Mouse (Mus musculus): ENCODE measurements around the gene Gp2. TPM values are rescaled to one million over a fixed set of nuclear protein-coding genes. Genes with fewer than 3 reads are reported as not detected.

The Gp2 gene
- polyA plus RNA-seq (2012; rRNA removed), result not detected in 2 replicates

DNA sequence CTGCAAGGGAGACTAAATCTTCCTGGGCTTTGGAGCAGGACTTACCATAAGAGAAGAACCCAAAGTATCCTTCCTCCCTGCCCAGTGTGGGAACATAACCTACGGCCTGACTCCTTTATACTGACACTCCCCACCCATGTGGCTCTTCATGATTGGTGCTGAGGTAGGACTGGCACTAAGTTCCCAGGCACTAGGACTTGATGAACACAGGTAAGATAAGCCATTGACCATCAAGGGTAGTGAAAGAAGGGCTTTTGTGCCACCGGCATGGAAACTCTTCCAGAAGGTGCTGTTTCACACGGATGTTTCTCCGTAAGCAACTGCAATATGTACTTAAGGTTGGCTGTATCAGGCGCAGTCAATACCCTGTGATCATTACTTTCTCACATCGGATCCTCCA lies at the start of gene Gp2:
Gp2 (minus strand) TSS at position 101 of the 400 bp plus-strand sequence.

DNA sequence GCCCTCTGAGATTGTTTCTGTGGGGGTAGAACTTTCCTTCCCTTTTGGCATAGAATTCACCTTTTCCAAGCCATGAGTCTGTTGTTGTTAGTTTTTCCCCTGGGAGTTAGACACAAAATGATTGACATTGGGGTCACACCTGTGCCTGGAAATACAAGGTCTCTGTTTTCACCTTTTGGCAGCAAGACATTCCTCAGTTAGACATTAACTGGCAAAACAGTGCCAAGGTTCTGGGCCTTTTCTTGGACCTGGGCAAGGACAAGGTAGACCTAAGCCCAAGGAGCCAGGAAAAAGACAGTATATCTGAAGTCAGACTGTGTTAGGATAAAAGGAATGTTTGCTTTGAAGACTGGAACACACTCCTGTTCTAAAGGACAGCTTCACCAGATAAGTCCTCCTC lies 20.2 kb upstream of the Gp2 start, which contains the start of gene Umod:
Umod (minus strand) TSS at position 27 of the 400 bp plus-strand sequence.

Other genes with a start within 250 kb of the Gp2 start
- gene Umod, start 20.0 kb upstream of the Gp2 start, polyA plus RNA-seq (2012; rRNA removed), result not detected in 2 replicates
- gene Acsm5, start 60.2 kb upstream of the Gp2 start, polyA plus RNA-seq (2012; rRNA removed), result 0.03 and 0.05 TPM in 2 replicates
- 0.05 TPM in 1 of 2 replicates, not detected in the other for gene Pdilt, start 64.2 kb upstream of the Gp2 start, polyA plus RNA-seq (2012; rRNA removed)
- not detected in 2 replicates for gene Acsm2, start 95.1 kb upstream of the Gp2 start, polyA plus RNA-seq (2012; rRNA removed)
- 1.2 and 1.4 TPM in 2 replicates for gene Acsm1, start 147.7 kb upstream of the Gp2 start, polyA plus RNA-seq (2012; rRNA removed)
- not detected in 2 replicates for gene Acsm4, start 230.7 kb upstream of the Gp2 start, polyA plus RNA-seq (2012; rRNA removed)

Measured in liver, embryonic 14 days (tissue).